Mouse (Mus musculus) heart, adult 2 months (tissue): ENCODE measurements around the gene Dpysl5. TPM values are rescaled to one million over a fixed set of nuclear protein-coding genes. Genes with fewer than 3 reads are reported as not detected.

ENCODE experiments used
- DNase-seq, 2 experiments: peaks; one replicate each; pipeline ENCODE4 v3.0.0; 2021
- H3K27ac ChIP-seq: fragments of 200-600 bp; 2 replicates; pipeline ENCODE4 v1.8.1; 2022
- H3K27me3 ChIP-seq: fragments of 200-500 bp; 2 replicates; pipeline ENCODE4 v1.6.1; 2012; ENCODE audit warnings: mild to moderate bottlenecking, low read length, inconsistent platforms, mixed read lengths; ENCODE audit not compliant: control insufficient read depth, insufficient read depth
- H3K36me3 ChIP-seq: fragments of 200-500 bp; 2 replicates; pipeline ENCODE4 v1.6.1; 2012; ENCODE audit warnings: low read length, inconsistent platforms; ENCODE audit not compliant: control insufficient read depth, insufficient read depth
- H3K4me1 ChIP-seq: fragments of 200-500 bp; 2 replicates; pipeline ENCODE4 v1.6.1; 2011; ENCODE audit warnings: low read length; ENCODE audit not compliant: control insufficient read depth, insufficient read depth
- H3K4me3 ChIP-seq: fragments of 200-600 bp; 2 replicates; pipeline ENCODE4 v1.8.1; 2022
- H3K79me2 ChIP-seq: fragments of 200-500 bp; replicated peaks from 2 replicates; pipeline ENCODE4 v1.6.1; 2012; ENCODE audit warnings: mild to moderate bottlenecking, inconsistent platforms, low read length, moderate library complexity, mixed read lengths; ENCODE audit not compliant: control insufficient read depth, insufficient read depth
- H3K9ac ChIP-seq: fragments of 200-500 bp; 2 replicates; pipeline ENCODE4 v1.6.1; 2012; ENCODE audit warnings: low read depth, mild to moderate bottlenecking, control low read depth, inconsistent platforms, low read length, mixed read lengths
- CTCF ChIP-seq: fragments of 200-600 bp; IDR thresholded peaks from 2 replicates; pipeline ENCODE4 v1.8.1; 2022; ENCODE audit warnings: antibody characterized with exemption, mild to moderate bottlenecking, moderate library complexity
- EP300 ChIP-seq: fragments of 200-500 bp; IDR thresholded peaks from 2 replicates; pipeline ENCODE4 v1.6.1; 2011; ENCODE audit warnings: low read depth, low read length, control low read depth; ENCODE audit not compliant: insufficient read depth
- POLR2A ChIP-seq: fragments of 200-500 bp; IDR thresholded peaks from 2 replicates; pipeline ENCODE4 v1.6.1; 2011; ENCODE audit warnings: mild to moderate bottlenecking, low read depth, low read length, control low read depth; ENCODE audit not compliant: insufficient read depth
- WGBS: fragments of 180-500 bp; shearing (Covaris S2); methylation state at CpG from one replicate; pipeline ENCODE4 v1.1.7; 2018; 5-methylcytosine and 5-hydroxymethylcytosine counted together
- intact Hi-C: fragments of 180-260 bp; cut with DNase I; formaldehyde crosslinking; loops from one replicate; pipeline ENCODE4 v1.15.1; 2025
- polyA plus RNA-seq: library from polyadenylated mRNA; depleted of rRNA; stranded (reverse); fragments of >200 nt; gene quantifications from 2 replicates; pipeline ENCODE4 v1.2.3, GENCODE M21; 2012; rRNA removed
- total RNA-seq, 2 experiments: library from RNA; stranded (reverse); gene quantifications; 2 replicates each; pipeline ENCODE4 v1.2.3; 2021

The Dpysl5 gene
- total and polyA plus RNA-seq, 3 experiments: 0.61 to 1.3 (median 0.82) TPM

DNA sequence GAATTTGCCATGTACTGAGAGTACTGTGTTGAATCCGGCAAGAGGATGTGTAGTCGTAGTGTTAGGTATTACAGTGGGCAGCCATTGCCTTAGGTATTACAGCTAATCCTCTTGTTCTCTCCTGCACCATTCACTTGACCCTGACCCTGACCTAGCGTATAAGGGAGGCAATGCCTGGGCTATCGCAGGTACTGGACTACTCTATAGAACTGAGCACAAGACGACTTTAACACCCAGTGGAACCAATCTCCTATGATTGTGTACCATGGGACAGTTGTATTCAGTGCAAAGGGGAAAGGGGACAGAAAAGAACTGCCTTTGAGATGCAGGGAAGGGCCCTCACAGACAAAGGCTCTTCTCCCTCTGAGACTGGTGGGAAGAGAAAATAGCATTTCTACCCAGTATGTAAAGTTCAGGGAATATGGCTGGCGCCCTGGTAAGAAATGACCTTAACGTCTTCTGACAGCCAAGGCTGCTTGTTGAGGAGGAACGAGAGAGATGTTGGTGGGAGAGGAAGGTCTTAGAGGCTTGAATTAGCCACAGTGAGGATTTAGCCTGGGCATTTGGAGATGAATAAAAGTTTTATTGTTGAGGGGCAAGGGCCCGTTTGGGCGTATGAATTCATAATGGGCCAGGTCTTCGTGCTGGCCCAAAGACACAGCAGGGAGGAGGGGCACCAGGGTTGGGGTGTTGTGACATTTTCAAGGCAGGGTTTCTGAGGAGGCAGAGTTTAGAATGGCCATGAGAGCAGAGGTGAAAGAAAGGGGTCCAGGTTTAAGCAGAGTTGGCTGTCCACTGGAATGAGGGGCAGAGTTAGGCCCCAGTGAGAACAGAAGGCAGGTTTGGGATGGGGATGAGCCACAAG, 113.0 kb downstream of the Dpysl5 start:
- Histone ChIP-seq H3K36me3 (no peaks in the 10 kb centered on the region; the same call in 1 of the 2 replicates), H3K4me1 (peaks cover 7% of the 10 kb centered on the region; the same call in 1 of the 2 replicates), H3K27ac (no peak overlapping the region), H3K27me3 (no peaks in the 10 kb centered on the region), H3K9ac (no peak overlapping the region), H3K79me2 (peaks cover 3% of the 10 kb centered on the region; the same call in 1 of the 2 replicates), H3K4me3 (no peak overlapping the region)
- intact Hi-C loops: no loop called here
- whole genome bisulfite sequencing: 90% methylated on average over 11 of the region's 11 CpGs
- TF ChIP-seq EP300: no peak
- TF ChIP-seq POLR2A: no peak
- no peak for TF ChIP-seq CTCF
- no peak for DNase-seq

- no peaks in the 10 kb centered on the region for H3K27me3 ChIP-seq
- TF ChIP-seq EP300: no peak
- TF ChIP-seq POLR2A: no peak
- no peak for TF ChIP-seq CTCF
- H3K9ac ChIP-seq: no peak overlapping the region
- peaks cover 7% of the 10 kb centered on the region; the same call in 1 of the 2 replicates for H3K4me1 ChIP-seq
- no peaks in the 10 kb centered on the region; the same call in 1 of the 2 replicates for H3K36me3 ChIP-seq
- H3K79me2 ChIP-seq: 0 out of 2 replicates have a peak, but pooled peaks cover 3% of the 10 kb centered on the region
- H3K4me3 ChIP-seq: no peak overlapping the region
- intact Hi-C loops: no loop called here
- WGBS: 54% methylated on average over 10 of the region's 10 CpGs
- no peak overlapping the region for H3K27ac ChIP-seq
- no peak for DNase-seq
Measured at GRCm38 (mm10) chr5:30825166-30825565, 113.8 kb downstream of the Dpysl5 start.

- Histone ChIP-seq H3K4me1 (peaks cover 7% of the 10 kb centered on the region; the same call in 1 of the 2 replicates), H3K4me3 (no peak overlapping the region), H3K36me3 (no peaks in the 10 kb centered on the region; the same call in 1 of the 2 replicates), H3K27ac (no peak overlapping the region), H3K79me2 (0 out of 2 replicates have a peak, but pooled peaks cover 3% of the 10 kb centered on the region), H3K27me3 (no peaks in the 10 kb centered on the region), H3K9ac (no peak overlapping the region)
- 65% methylated on average over 6 of the region's 6 CpGs for WGBS
- TF ChIP-seq EP300: no peak
- no peak for TF ChIP-seq CTCF
- no peak for TF ChIP-seq POLR2A
- no peak for DNase-seq
- intact Hi-C loops: no loop called here
Measured at GRCm38 (mm10) chr5:30825821-30826220, 114.5 kb downstream of the Dpysl5 start.

DNA sequence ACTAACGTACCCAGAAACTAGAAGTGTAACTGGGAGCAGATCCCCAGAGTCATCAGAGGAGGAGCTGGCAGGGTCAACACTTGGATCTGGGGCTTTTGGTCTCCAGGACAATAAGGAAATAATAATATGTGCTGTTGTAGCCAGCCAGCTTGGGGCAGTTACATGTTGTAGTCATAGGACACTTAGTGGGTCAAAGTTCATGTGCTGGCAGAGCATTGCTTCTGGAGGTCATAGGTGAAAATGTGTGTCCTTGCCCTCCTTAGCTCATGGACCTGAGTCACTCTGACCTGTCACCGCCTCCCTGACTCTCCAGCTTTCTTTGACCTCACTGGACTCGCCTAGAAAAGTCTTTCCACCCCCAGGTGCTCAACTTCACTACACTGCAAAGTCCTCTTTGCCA, 122.1 kb downstream of the Dpysl5 start:
- Histone ChIP-seq H3K79me2 (no peaks in the 10 kb centered on the region), H3K4me3 (no peak overlapping the region), H3K4me1 (no peaks in the 10 kb centered on the region; the same call in 1 of the 2 replicates), H3K27ac (no peak overlapping the region), H3K27me3 (no peaks in the 10 kb centered on the region), H3K36me3 (no peaks in the 10 kb centered on the region), H3K9ac (no peak overlapping the region)
- WGBS: 78% methylated on average over 3 of the region's 3 CpGs
- no peak for TF ChIP-seq CTCF
- no peak for TF ChIP-seq EP300
- TF ChIP-seq POLR2A: no peak
- intact Hi-C loops: no loop called here
- no peak for DNase-seq

DNA sequence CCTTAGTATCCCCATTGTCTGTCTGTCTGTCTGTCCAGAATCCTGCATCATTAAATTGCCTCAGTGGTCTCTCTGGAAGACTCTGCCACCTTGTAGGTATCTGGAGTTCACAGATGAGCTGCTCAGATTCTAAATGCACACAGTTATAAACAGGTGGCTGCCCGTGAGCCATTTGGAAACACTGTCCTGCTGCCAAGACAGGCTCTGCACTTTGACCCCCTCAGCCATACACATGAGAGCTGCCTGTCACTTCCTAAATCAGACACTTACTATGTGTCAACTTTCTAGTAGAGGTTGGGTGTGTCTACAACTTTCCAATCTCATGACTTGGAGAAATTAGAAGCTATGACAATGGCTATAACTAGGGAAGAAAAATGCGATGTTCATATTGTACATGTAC, 128.4 kb downstream of the Dpysl5 start:
- TF ChIP-seq CTCF (no peak), EP300 (no peak)
- H3K9ac ChIP-seq: no peak overlapping the region
- H3K4me1 ChIP-seq: no peaks in the 10 kb centered on the region
- 79% methylated on average over 2 of the region's 2 CpGs for WGBS
- no peak for DNase-seq
- H3K36me3 ChIP-seq: no peaks in the 10 kb centered on the region; the same call in 1 of the 2 replicates
- H3K27ac ChIP-seq: no peak overlapping the region
- H3K27me3 ChIP-seq: no peaks in the 10 kb centered on the region
- H3K4me3 ChIP-seq: no peak overlapping the region
- no peaks in the 10 kb centered on the region for H3K79me2 ChIP-seq
- intact Hi-C loops: no loop called here

GRCm38 (mm10) chr5:30841896-30842295, 130.5 kb downstream of the Dpysl5 start:
- 63% methylated on average over 3 of the region's 3 CpGs for WGBS
- H3K27me3 ChIP-seq: no peaks in the 10 kb centered on the region
- DNase-seq: no peak
- no peaks in the 10 kb centered on the region; the same call in 1 of the 2 replicates for H3K36me3 ChIP-seq
- no peak overlapping the region for H3K4me3 ChIP-seq
- no peaks in the 10 kb centered on the region for H3K4me1 ChIP-seq
- intact Hi-C loops: no loop called here
- TF ChIP-seq EP300 (no peak), CTCF (no peak), POLR2A (no peak)
- H3K27ac ChIP-seq: no peak overlapping the region
- no peak overlapping the region for H3K9ac ChIP-seq
- H3K79me2 ChIP-seq: no peaks in the 10 kb centered on the region

Other genes with a start within 250 kb of the Dpysl5 start
- not detected for gene Otof, start 249.6 kb upstream of the Dpysl5 start, total RNA-seq
- gene Otof, start 249.6 kb upstream of the Dpysl5 start, polyA plus RNA-seq: 0.06 TPM in 2 replicates
- gene 1700001C02Rik, start 245.5 kb upstream of the Dpysl5 start, total RNA-seq: not detected
- 0.97 and 2.6 TPM in 2 replicates for gene 1700001C02Rik, start 245.5 kb upstream of the Dpysl5 start, polyA plus RNA-seq
- gene Cib4, start 165.7 kb upstream of the Dpysl5 start, total RNA-seq: not detected
- 0.56 TPM in 1 of 2 replicates, not detected in the other for gene Cib4, start 165.7 kb upstream of the Dpysl5 start, polyA plus RNA-seq
- gene Kcnk3, start 123.4 kb upstream of the Dpysl5 start, total RNA-seq: 100 to 1,000 TPM; 259 to 300 TPM
- gene Kcnk3, start 123.4 kb upstream of the Dpysl5 start, polyA plus RNA-seq: 382 and 432 TPM in 2 replicates
- gene Slc35f6, start 63.6 kb upstream of the Dpysl5 start, total RNA-seq: 10 to 100 TPM; 47.2 to 49.9 TPM
- gene Slc35f6, start 63.6 kb upstream of the Dpysl5 start, polyA plus RNA-seq: 119 and 154 TPM in 2 replicates
- 10 to 100 TPM; 43.9 to 51.0 TPM for gene Cenpa, start 44.8 kb upstream of the Dpysl5 start, total RNA-seq
- gene Cenpa, start 44.8 kb upstream of the Dpysl5 start, polyA plus RNA-seq: 51.3 and 69.7 TPM in 2 replicates
- 10 to 100 TPM; 36.5 to 38.2 TPM for gene Mapre3, start 103.1 kb downstream of the Dpysl5 start, total RNA-seq
- gene Mapre3, start 103.1 kb downstream of the Dpysl5 start, polyA plus RNA-seq: 49.1 and 52.8 TPM in 2 replicates
- 10 to 100 TPM; 34.7 to 37.5 TPM for gene Tmem214, start 156.4 kb downstream of the Dpysl5 start, total RNA-seq
- gene Tmem214, start 156.4 kb downstream of the Dpysl5 start, polyA plus RNA-seq: 55.3 and 55.7 TPM in 2 replicates
- 1 to 10 TPM; 4.3 to 4.8 TPM for gene Agbl5, start 177.1 kb downstream of the Dpysl5 start, total RNA-seq
- 7.8 and 8.7 TPM in 2 replicates for gene Agbl5, start 177.1 kb downstream of the Dpysl5 start, polyA plus RNA-seq
- gene Ost4, start 196.2 kb downstream of the Dpysl5 start, total RNA-seq: 100 to 1,000 TPM; 160 to 161 TPM
- gene Ost4, start 196.2 kb downstream of the Dpysl5 start, polyA plus RNA-seq: 191 and 208 TPM in 2 replicates
- gene Emilin1, start 201.8 kb downstream of the Dpysl5 start, total RNA-seq: 10 to 100 TPM; 21.2 to 21.3 TPM
- 30.6 and 31.3 TPM in 2 replicates for gene Emilin1, start 201.8 kb downstream of the Dpysl5 start, polyA plus RNA-seq
- 10 to 100 TPM; 22.6 to 29.6 TPM for gene Khk, start 209.9 kb downstream of the Dpysl5 start, total RNA-seq
- gene Khk, start 209.9 kb downstream of the Dpysl5 start, polyA plus RNA-seq: 31.8 and 40.9 TPM in 2 replicates
- gene Cgref1, start 234.0 kb downstream of the Dpysl5 start, total RNA-seq: under 1 TPM; 0.30 to 0.73 TPM
- 1.2 and 2.0 TPM in 2 replicates for gene Cgref1, start 234.0 kb downstream of the Dpysl5 start, polyA plus RNA-seq
- 10 to 100 TPM; 80.3 to 84.6 TPM for gene Preb, start 248.8 kb downstream of the Dpysl5 start, total RNA-seq
- 166 and 189 TPM in 2 replicates for gene Preb, start 248.8 kb downstream of the Dpysl5 start, polyA plus RNA-seq